18 mouse cellular contexts compared by ENCODE assay signal in the genomic region with DNA sequence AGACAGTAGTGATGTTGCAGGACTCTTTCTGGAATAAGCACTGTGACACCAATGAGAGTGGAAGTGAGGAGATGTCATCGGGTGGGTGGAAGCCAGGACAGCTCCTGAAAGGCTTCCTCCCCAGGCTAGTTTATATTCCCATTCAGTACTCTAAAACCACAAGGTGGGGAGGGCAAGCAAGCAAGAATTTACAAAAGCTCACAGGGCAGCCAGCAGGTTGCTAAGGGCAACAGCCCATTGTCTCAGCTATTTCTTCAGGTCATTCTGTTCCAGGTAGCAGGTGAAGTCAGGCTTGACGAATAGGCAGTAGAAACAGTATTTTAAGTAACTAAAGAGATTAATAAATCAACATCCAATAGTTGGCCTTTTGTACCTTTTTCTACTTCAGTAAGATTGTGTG.
A peak's percentile ranks its signal among the peaks of the same experiment; 100 is the strongest.
DNase-seq lines count a peak whose midpoint lies in the region.
"Had no signal": no experiment of that assay in that cellular context is flagged by ENCODE, and none has a peak within 500 bp of the region (broad histone marks: within the 10 kb centered on the region; RNA-seq: fewer than 3 reads in every experiment).

No protein-coding gene starts in this region.

- DNase-seq in kidney, adult 9 months: peak; percentile 42
- no peak for DNase-seq in kidney, postnatal 14 days
- DNase-seq in ovary, adult 18-20 months (ENCODE audit: low spot score): peak; percentile 29
- no peak for DNase-seq in ovary, postnatal 36 days (ENCODE audit: low spot score)
- DNase-seq in ZHBTc4 (ENCODE audit: low read depth, low spot score) (peak; percentile 37), MN1 (ENCODE audit: low spot score) (no peak)
- DNase-seq: adrenal gland, adult 8-10 months; adrenal gland, postnatal 25 days; B cell, adult 2 months; cerebellum, adult 11-12 months; cerebellum, adult 8-10 months; cerebellum, postnatal 10 days; cerebellum, postnatal 36 days; embryo, embryonic 11 days; gastrocnemius, postnatal 25 days; heart, adult 18-20 months; heart, postnatal 10 days; heart, postnatal 36 days had no signal

Comparison
In these comparisons a context has a peak if more than half of its experiments do, and no peak if none do; other contexts are left out.
1. DNase-seq: peak in kidney, adult 9 months (single experiment), ovary, adult 18-20 months (single experiment) and ZHBTc4 (single experiment); none in kidney, postnatal 14 days (single experiment), ovary, postnatal 36 days (single experiment) and MN1 (single experiment).